Mouse (Mus musculus) ES-Bruce4 (cell line): ENCODE results near the gene Mgat5.

Source experiments
- CTCF ChIP-seq: IDR thresholded peaks from one replicate; pipeline ENCODE4 v1.8.1; 2011; ENCODE audit warnings: low read depth, low read length
- EP300 ChIP-seq: IDR thresholded peaks from 2 replicates; pipeline ENCODE4 v1.6.1; 2011; ENCODE audit warnings: low read depth, low read length; ENCODE audit not compliant: insufficient read depth
- POLR2A ChIP-seq: IDR thresholded peaks from one replicate; pipeline ENCODE4 v1.8.1; 2011; ENCODE audit warnings: low read length; ENCODE audit not compliant: insufficient read depth

DNA sequence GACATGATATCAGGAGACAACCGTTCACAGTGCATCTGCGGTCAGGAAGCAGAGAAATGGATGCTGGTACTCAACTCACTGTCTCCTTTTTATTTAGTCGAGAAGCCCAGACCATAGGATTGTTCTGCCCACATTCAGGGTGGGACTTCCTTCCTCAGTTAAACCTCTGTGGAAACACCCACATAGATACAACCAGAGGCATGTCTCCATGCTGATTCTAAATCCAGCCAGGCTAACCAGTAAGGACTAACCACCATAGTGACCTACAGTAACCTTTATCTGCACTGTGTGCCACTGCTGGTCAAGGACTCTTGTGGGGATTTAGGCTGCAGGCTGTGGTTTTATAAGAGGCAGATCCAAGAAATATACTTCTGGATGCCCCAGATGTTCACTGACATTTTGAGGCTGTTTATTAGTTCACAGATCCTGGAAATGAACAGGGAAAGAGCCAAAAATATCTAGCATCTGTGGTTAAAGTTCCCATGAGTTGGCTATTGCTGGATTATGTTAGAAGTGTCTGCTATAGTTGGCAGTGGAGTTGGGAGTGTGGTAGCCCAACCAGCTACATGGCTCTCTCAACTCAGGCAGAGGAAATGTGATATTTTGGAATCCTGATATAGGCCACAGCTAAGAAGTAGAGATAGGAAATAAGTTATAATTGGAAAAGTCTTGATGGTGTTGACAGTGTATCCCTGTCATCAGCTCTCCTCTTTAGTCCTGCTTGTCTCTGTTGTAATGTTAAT is 143.2 kb downstream of the Mgat5 start:
- no peak for TF ChIP-seq EP300
- no peak for TF ChIP-seq POLR2A
- no peak for TF ChIP-seq CTCF
